Mouse (Mus musculus) kidney, embryonic 16.5 days (tissue): ENCODE measurements around the gene Wdhd1. TPM values are rescaled to one million over a fixed set of nuclear protein-coding genes. Genes with fewer than 3 reads are reported as not detected.

Experiments
- polyA plus RNA-seq: library from polyadenylated mRNA; unstranded; fragments of >200 nt; fragmentation: Nextera tagmentation; extraction: Ambion mirVana; gene quantifications from 2 replicates; pipeline ENCODE4 v1.2.1, GENCODE M21; 2015

Gene Wdhd1
- polyA plus RNA-seq, 1 experiment from 2014 or later, result 26.5 TPM

Other genes with a start within 250 kb of the Wdhd1 start
- 1.9 and 2.5 TPM in 2 replicates for gene Gch1, start 87.4 kb downstream of the Wdhd1 start, polyA plus RNA-seq
- gene Socs4, start 74 bp upstream of the Wdhd1 start, polyA plus RNA-seq, result 3.4 and 3.5 TPM in 2 replicates
- gene Mapk1ip1l, start 21.4 kb upstream of the Wdhd1 start, polyA plus RNA-seq, result 71.7 and 84.3 TPM in 2 replicates
- 30.1 and 37.6 TPM in 2 replicates for gene Lgals3, start 90.9 kb upstream of the Wdhd1 start, polyA plus RNA-seq
- gene Dlgap5, start 141.6 kb upstream of the Wdhd1 start, polyA plus RNA-seq, result 48.4 and 53.7 TPM in 2 replicates
- gene Fbxo34, start 173.6 kb upstream of the Wdhd1 start, polyA plus RNA-seq, result 22.8 and 24.1 TPM in 2 replicates